Mouse (Mus musculus) cerebellum, adult 8-10 months (tissue): Measurements from ENCODE around the gene Zfhx2.

Experiments
- DNase-seq: peaks from one replicate; pipeline ENCODE4 v3.0.0; 2022

Gene Zfhx2

DNA sequence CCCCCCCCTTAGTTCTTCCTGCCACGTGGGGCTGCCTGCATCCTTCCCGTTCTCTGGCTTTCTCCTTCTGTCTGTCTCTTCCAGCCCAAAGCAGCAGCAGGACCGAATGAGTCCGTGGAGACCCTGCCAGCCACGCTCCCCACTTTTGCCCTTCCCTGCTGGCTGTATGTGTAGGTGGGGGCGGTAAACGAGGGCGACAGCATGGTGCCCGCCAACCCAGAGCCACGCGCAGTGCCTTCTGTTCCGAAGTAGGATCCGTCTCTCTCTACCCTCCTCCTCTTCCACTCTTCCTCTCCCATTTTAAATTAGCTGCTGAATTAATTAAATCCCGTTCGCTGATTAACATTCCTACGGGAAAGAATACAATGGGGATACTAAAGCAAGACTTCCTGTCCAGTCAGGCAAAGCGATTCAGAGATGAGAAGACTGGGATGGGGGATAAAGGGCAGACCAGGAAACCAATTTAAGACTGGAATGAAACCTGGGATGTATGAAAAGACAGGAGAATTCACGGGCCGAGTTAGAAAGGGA, 59.4 kb downstream of the Zfhx2 start:
- DNase-seq: no peak

DNA sequence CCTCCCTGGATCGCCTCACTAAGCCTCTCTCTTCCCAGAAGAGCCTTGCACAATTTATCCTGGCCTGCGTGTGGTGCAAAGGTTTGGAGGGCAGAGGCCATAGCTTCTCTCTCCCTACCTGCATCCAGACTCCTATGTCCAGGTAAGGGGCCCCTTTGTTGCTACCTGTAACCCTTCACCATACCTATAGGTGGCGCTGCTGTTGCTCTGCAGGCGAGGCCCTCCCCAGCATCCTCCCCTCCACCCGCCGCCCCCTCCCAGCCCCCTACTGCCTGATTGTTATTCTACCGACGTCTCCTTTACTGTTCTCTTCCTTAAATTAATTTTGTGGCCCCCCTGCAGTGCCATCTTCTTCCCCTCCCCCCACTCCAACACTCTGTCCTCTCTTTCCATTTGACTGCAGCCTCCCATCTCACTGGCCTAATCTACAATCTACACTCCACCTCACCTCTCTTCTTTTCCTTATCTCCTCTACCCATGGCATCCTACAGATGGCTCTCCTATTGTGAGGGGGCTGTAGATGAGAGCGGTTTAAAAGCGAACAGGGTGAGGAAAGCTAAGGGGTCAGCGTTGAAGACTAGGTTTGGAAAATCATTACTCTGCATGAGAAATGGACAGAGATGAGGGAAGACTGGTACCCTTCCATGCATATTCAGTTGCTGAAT, 63.0 kb downstream of the Zfhx2 start:
- DNase-seq: peak; percentile 63

DNA sequence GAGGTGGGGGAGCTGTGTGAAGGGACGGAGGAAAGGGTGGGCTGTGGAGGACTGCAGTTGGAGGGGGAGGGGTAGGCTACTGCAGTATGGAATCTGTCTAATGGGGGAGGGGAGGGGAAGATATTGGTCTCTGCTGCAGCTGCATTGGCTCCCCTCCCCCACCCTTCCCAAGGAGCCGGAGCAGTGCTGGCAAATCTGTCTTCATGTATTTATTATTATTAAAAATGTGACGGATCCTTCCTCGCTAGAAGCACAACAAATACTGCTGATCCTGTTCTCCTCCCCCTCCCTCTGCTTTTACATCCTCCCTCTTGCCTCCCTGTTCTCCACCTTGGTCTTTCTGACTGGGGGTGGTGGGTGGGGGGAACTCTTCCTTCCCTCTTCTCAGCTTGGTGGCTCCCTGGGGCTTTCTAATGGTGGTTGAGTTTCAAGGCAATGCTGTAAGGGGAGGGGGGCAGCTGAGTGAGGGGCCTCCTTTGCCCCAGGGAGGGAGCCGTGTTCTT, 63.7 kb downstream of the Zfhx2 start:
- no peak for DNase-seq

DNA sequence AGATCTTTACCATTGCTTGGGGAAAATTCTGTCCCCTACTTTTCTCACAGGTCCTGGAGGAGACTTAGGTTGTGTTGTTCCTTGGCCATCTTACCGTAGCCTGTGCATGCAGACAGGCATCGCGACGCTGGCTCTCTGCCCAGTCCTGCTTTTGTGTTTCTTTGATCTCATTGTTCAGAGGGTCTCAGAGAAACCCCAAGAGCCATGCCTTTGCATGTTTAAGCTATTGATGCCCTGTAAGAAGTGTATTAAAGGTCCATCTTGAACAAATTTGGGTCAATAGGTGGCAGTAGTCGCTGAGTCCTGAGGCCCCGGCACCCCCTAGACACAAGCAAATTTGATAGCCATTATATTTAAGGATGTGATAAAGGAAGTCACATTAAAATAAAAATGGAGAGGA, 64.5 kb downstream of the Zfhx2 start:
- peak; percentile 57 for DNase-seq

DNA sequence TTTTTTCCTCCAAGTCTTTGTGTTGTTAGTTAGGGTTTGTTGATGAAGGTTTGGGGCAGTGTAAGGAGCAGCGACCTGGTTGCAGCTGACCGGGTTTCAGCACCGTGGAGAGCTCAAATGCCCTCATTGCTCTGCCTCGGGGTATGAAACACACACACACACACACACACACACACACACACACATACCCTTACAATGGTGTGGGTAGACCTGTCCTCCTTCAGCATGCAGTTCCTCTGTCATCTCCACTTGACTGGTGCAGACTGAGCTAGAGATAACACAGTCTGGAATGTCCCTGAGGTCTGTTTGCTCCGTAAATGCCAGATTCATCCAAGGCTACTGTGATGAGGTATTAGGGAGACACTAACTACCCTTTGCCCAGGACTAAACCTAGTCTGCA, 64.9 kb downstream of the Zfhx2 start:
- no peak for DNase-seq

DNA sequence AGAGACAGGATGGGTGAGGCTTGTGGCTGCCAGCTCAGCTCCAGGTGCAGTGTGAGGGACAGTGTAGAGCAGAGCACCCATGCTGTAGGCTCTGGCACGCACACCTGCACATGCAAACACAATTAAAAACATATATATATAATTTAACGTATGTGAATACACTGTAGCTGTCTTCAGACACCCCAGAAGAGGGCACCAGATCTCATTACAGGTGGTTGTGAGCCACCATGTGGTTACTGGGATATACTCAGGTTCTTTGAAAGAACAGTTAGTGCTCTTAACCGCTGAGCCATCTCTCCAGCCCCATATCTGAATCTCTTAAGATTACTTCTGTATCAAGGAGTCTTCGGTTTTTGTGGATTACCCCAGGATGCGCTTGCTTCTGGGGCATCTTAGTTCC, 66.6 kb downstream of the Zfhx2 start:
- no peak for DNase-seq

DNA sequence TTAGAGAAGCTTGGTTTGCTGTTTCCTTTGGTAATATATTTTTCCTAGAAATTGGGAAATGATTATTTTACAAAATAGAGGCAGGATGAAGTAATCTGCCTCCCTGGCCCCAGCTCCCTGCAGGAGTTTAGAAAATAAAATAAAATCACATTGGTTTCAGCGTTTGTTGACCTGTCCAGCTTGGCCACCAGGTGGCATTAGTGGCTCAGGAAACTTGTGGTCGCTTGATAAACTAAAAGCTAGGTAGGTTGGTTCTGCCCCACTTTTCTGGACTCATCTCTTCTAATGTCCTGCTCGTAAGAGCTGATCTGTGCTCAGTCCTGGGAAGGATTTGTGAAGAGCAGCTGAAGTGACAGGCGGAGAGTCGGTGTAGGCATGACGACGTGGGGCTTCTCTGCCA, 67.9 kb downstream of the Zfhx2 start:
- peak; percentile 76 for DNase-seq

DNA sequence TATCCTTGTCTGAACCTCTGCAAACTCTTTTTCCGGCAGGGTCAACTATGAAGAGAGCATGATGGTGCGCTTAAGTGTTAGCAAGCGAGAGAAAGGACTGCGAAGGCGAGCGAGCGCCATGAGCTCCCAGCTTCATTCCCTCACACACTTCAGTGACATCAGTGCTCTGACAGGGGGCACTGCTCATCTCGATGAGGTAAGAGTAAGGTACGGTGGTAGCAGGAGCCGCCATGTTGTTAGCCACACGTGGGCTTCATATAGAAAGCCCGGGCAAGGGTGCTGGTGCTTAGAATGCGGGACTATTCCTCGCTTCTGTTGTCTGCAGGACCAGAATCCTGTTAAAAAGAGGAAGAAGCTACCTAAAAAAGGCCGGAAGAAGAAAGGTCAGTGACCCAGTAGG, 69.1 kb downstream of the Zfhx2 start:
- DNase-seq: no peak

DNA sequence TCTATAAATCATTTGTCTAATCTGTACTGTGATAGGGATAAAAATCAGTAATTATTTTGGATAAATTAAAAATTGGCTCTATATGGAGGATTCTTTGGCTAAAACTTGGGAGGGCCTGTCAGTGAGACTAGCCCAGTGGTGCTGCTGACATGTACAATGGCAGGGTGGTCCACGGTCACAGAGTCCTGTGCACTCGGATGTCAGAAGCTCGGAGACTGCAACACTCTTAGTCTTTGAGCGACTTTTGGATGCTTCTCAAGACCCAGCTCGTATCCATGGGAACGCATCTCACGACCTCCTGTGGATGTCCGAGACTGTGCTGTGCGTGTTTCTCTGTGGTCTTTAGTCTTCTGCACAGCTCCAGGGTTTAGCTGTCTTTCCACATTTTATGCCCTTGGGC, 71.7 kb downstream of the Zfhx2 start:
- DNase-seq: no peak

DNA sequence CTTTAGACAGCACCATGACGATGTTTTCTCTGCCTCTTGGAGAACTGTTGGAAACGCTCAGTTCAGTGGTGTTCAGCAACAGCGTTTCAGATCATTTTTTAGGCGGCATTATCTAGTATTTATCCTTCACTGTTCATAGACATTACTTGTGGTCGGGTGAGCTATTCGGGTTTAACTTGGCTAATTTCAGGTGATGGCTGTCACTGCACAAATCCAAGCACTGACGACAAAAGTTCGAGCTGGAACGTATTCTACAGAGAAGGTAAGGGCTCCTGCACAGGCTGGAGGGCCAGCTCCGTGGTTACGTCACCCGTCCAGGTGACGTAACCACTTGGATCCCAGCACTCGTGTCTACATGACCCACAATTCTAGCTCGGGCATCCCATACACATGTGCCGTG, 75.2 kb downstream of the Zfhx2 start:
- no peak for DNase-seq

DNA sequence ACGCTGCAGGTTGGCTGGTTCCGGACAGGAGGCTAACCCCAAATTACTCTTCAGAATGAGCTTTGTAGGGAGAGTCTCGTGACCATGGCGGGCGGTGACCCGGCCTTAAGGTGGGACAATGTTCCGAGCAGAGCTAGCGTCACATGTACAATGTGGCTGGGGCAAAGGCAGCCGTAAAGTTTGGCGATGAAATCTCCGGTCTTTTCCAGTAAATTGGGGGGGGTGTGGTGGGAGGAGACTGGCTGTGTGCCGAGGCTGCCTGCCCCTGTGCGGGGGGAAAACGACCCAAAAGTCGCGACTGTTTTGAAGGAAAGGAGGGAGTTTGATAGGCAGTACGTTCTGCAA, 76.4 kb downstream of the Zfhx2 start:
- DNase-seq: no peak

DNA sequence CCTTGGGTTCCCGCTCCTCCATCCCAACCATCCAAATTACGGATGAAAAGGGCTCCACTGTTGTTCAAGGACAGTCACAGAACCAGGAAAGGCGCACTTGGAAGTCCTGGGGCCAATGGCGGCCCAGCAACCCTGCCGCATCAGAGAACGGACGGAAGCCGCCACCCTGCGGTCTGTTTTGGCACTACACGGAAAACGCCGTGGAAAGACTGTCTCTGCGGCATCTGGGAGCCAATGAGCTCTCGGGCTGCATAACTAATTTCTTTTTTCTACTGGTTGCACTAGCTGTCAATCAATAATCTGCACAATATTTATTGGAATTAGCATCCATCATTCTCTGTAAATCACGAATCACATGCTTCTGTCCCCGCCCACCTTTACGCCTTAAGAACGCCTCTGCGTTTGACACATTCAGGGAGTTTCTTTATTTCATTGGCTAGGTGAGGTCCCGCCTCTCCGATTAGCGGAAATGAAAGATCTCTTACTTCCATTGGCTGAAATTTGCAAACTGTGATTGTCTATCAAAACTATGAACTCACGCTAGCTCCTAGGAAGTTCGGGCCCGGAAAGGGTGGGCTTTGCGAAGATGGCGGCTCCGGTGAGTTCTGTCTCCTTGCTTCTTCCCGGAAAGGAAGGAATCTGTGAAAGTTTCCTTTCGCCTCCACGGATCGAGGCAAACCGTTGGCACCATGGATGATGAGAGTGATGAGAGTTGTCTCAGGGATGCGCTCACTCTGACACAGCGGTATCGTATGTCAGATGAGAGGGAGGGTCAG, 76.9 kb downstream of the Zfhx2 start, which contains the start of gene Ngdn:
Gene Ngdn, plus strand, starts transcription at position 464 of the 776 bp plus-strand sequence.
- DNase-seq: peak; percentile 99

DNA sequence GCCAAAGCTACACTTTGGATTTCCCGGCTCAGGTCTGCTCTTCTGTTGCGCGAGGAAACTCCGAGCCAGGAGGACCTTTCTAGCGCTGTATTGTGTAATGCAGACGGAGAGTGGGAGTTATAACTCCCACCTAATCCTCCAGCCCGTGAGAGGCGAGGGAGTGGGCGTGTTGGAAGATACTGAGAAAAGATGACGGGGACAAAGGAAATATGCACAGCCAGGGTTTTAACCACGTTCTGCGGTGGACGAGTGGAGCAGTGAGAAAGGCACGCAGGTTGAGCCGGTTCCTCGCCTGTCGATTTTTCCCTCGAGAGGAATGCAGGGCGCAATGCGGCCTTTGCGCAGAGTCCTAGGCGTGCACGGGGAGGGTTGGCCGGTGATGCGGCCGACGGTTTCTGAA, 77.5 kb downstream of the Zfhx2 start:
- DNase-seq: no peak

DNA sequence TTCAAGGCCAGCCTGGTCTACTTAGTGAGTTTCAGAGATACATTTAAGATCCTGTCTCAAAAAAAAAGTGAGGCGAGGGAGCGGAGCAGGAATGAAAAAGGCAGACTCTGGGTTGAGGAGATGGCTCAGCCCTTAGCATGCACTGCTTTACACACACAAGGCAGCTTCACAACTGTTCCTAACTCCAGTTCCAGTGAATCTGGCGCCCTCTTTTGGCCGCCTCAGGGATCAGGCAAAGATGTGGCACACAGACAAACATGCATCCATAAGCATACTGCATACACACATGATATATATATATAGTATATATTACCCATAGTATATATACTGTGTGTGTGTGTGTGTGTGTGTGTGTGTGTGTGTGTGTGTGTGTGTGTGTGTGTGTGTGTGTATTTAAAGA, 81.0 kb downstream of the Zfhx2 start:
- DNase-seq: no peak
